In genomic region chr2:14534325-14535077, GRCm38 (mm10) we compare ENCODE assay signal across 20 mouse cellular contexts.
A peak's percentile ranks its signal among the peaks of the same experiment; 100 is the strongest.
DNase-seq lines count a peak whose midpoint lies in the region; ATAC-seq and TF ChIP-seq lines count a peak whose summit lies in the region.
"Had no signal": no experiment of that assay in that cellular context is flagged by ENCODE, and none has a peak within 500 bp of the region (broad histone marks: within the 10 kb centered on the region; RNA-seq: fewer than 3 reads in every experiment).

No protein-coding gene starts in this region.

- 0 out of 2 replicates have a peak, but pooled peaks have one; percentile 26 for ATAC-seq in midbrain, embryonic 11.5 days (ENCODE audit: low FRiP score)
- ATAC-seq in midbrain, embryonic 16.5 days: no peak
- no peak for ATAC-seq in forebrain, postnatal 0 days

- DNase-seq in adrenal gland, postnatal 10 days: peak; percentile 34
- no peak for DNase-seq in adrenal gland, postnatal 4 days (ENCODE audit: low spot score in 2 of 2)
- DNase-seq in midbrain, embryonic 11.5 days (ENCODE audit: low spot score, missing footprints): no peak
- DNase-seq in brain, adult 2 months (ENCODE audit: low read depth, low spot score): peak; percentile 20
- DNase-seq in forebrain, postnatal 0 days: no peak
- no peak for DNase-seq in gastrocnemius, postnatal 14 days
- DNase-seq in ovary, postnatal 36 days (ENCODE audit: low spot score): no peak
- DNase-seq: B cell, adult 2 months; cerebellum, adult 11-12 months; cerebellum, postnatal 36 days; gastrocnemius, postnatal 36 days; kidney, adult 8-10 months; kidney, postnatal 36 days; liver, embryonic 13.5 days; right cerebral cortex, postnatal 14 days; thymus, postnatal 36 days had no signal

- no peaks in the 10 kb centered on the region for H3K9me3 ChIP-seq in midbrain, embryonic 11.5 days (ENCODE audit: control insufficient read depth, low read length)
- H3K9me3 ChIP-seq in midbrain, embryonic 16.5 days (replicated peaks; ENCODE audit: control insufficient read depth, low read length, poor library complexity, severe bottlenecking): no peaks in the 10 kb centered on the region
- H3K9me3 ChIP-seq in forebrain, postnatal 0 days (ENCODE audit: low read length): no peaks in the 10 kb centered on the region
- H3K9me3 ChIP-seq: embryonic facial prominence, embryonic 13.5 days; liver, embryonic 13.5 days had no signal

- intact Hi-C loops in gastrocnemius, postnatal 14 days (cut with DNase I; ENCODE audit: low total_unique reads): no loop called here

- WGBS in midbrain, embryonic 11.5 days: 85% methylated on average over 3 of the region's 3 CpGs
- 74% methylated on average over 3 of the region's 3 CpGs for WGBS in midbrain, embryonic 16.5 days
- WGBS in forebrain, postnatal 0 days: 61% methylated on average over 3 of the region's 3 CpGs

- H3K27ac ChIP-seq in midbrain, embryonic 11.5 days (ENCODE audit: low read depth, low read length): no peak overlapping the region
- H3K27ac ChIP-seq in midbrain, embryonic 16.5 days (ENCODE audit: low read length): no peak overlapping the region
- 0 out of 2 replicates have a peak overlapping the region, but pooled peaks have one; percentile 76 for H3K27ac ChIP-seq in forebrain, postnatal 0 days (ENCODE audit: low read depth, low read length)
- H3K27ac ChIP-seq: embryonic facial prominence, embryonic 13.5 days; liver, embryonic 13.5 days; stomach, postnatal 0 days had no signal

- H3K4me1 ChIP-seq in midbrain, embryonic 11.5 days (ENCODE audit: control insufficient read depth, insufficient read depth, low read length): no peaks in the 10 kb centered on the region
- peaks cover 3% of the 10 kb centered on the region; the same call in 1 of the 2 replicates for H3K4me1 ChIP-seq in midbrain, embryonic 16.5 days (ENCODE audit: control insufficient read depth, insufficient read depth, low read length)
- peaks cover 7% of the 10 kb centered on the region; the same call in 1 of the 2 replicates for H3K4me1 ChIP-seq in forebrain, postnatal 0 days (ENCODE audit: insufficient read depth)
- H3K4me1 ChIP-seq: embryonic facial prominence, embryonic 13.5 days; liver, embryonic 13.5 days had no signal

- H3K4me3 ChIP-seq in midbrain, embryonic 11.5 days (ENCODE audit: low read depth, low read length): no peak overlapping the region
- no peak overlapping the region for H3K4me3 ChIP-seq in midbrain, embryonic 16.5 days (ENCODE audit: low read depth, low read length)
- no peak overlapping the region for H3K4me3 ChIP-seq in forebrain, postnatal 0 days (ENCODE audit: low read depth, low read length)
- H3K4me3 ChIP-seq: embryonic facial prominence, embryonic 13.5 days; liver, embryonic 13.5 days had no signal

- TF ChIP-seq CTCF in forebrain, postnatal 0 days (IDR thresholded peaks at IDR 0.05; ENCODE audit: low read depth): no peak

- H3K36me3 ChIP-seq in midbrain, embryonic 11.5 days (ENCODE audit: control insufficient read depth, insufficient read depth, low read length): no peaks in the 10 kb centered on the region
- no peaks in the 10 kb centered on the region for H3K36me3 ChIP-seq in midbrain, embryonic 16.5 days (ENCODE audit: control insufficient read depth, insufficient read depth, low read length)
- no peaks in the 10 kb centered on the region for H3K36me3 ChIP-seq in forebrain, postnatal 0 days (ENCODE audit: insufficient read depth)
- H3K36me3 ChIP-seq: embryonic facial prominence, embryonic 13.5 days; liver, embryonic 13.5 days had no signal

- no peaks in the 10 kb centered on the region for H3K27me3 ChIP-seq in midbrain, embryonic 11.5 days (ENCODE audit: control insufficient read depth, insufficient read depth, low read length)
- no peaks in the 10 kb centered on the region for H3K27me3 ChIP-seq in midbrain, embryonic 16.5 days (ENCODE audit: control insufficient read depth, insufficient read depth, low read depth, low read length)
- no peaks in the 10 kb centered on the region for H3K27me3 ChIP-seq in forebrain, postnatal 0 days (ENCODE audit: insufficient read depth, low read length)
- H3K27me3 ChIP-seq: embryonic facial prominence, embryonic 13.5 days; liver, embryonic 13.5 days had no signal

- no peak overlapping the region for H3K9ac ChIP-seq in midbrain, embryonic 11.5 days (ENCODE audit: low read length)
- no peak overlapping the region for H3K9ac ChIP-seq in midbrain, embryonic 16.5 days (ENCODE audit: low read depth, low read length)
- no peak overlapping the region for H3K9ac ChIP-seq in forebrain, postnatal 0 days
- H3K9ac ChIP-seq: embryonic facial prominence, embryonic 13.5 days; liver, embryonic 13.5 days had no signal

- no peak overlapping the region for H3K4me2 ChIP-seq in midbrain, embryonic 11.5 days
- no peak overlapping the region for H3K4me2 ChIP-seq in midbrain, embryonic 16.5 days (ENCODE audit: low read length)
- no peak overlapping the region for H3K4me2 ChIP-seq in forebrain, postnatal 0 days (ENCODE audit: low read depth)
- H3K4me2 ChIP-seq: embryonic facial prominence, embryonic 13.5 days; heart, embryonic 11.5 days; liver, embryonic 13.5 days had no signal

Comparison
In these comparisons a context has a peak if more than half of its experiments do, and no peak if none do; other contexts are left out.
1. DNase-seq: peak in adrenal gland, postnatal 10 days (single experiment) and brain, adult 2 months (single experiment); none in adrenal gland, postnatal 4 days (0 of 2), midbrain, embryonic 11.5 days (single experiment), forebrain, postnatal 0 days (single experiment), gastrocnemius, postnatal 14 days (single experiment) and ovary, postnatal 36 days (single experiment).